Mouse (Mus musculus) bone marrow macrophage, adult 2 months (primary cell): Measurements from ENCODE around the gene Gm17334. TPM values are rescaled to one million over a fixed set of nuclear protein-coding genes. Genes with fewer than 3 reads are reported as not detected.

Experiments used
- H3K27ac ChIP-seq: 2 replicates; pipeline ENCODE4 v1.5.1; 2012; ENCODE audit warnings: low read depth, low read length; ENCODE audit not compliant: insufficient read depth
- H3K4me1 ChIP-seq: 2 replicates; pipeline ENCODE4 v1.6.1; 2012; ENCODE audit warnings: low read length; ENCODE audit not compliant: control insufficient read depth, insufficient read depth
- H3K4me3 ChIP-seq: 2 replicates; pipeline ENCODE4 v1.5.1; 2012; ENCODE audit warnings: mild to moderate bottlenecking, low read length, moderate library complexity; ENCODE audit not compliant: insufficient read depth
- CTCF ChIP-seq: IDR thresholded peaks from 2 replicates; pipeline ENCODE4 v1.5.1; 2012; ENCODE audit warnings: low read depth, mild to moderate bottlenecking, low read length, moderate library complexity
- POLR2A ChIP-seq: IDR thresholded peaks from 2 replicates; pipeline ENCODE4 v1.6.1; 2012; ENCODE audit warnings: mild to moderate bottlenecking, low read depth, low read length, borderline replicate concordance
- polyA plus RNA-seq: library from polyadenylated mRNA; stranded (reverse); fragments of >200 nt; gene quantifications from 2 replicates; pipeline ENCODE4 v1.2.4, GENCODE M21; 2012; ENCODE audit not compliant: missing spikeins, insufficient read depth, insufficient read length

The Gm17334 gene
- polyA plus RNA-seq, 1 experiment, result not detected

DNA sequence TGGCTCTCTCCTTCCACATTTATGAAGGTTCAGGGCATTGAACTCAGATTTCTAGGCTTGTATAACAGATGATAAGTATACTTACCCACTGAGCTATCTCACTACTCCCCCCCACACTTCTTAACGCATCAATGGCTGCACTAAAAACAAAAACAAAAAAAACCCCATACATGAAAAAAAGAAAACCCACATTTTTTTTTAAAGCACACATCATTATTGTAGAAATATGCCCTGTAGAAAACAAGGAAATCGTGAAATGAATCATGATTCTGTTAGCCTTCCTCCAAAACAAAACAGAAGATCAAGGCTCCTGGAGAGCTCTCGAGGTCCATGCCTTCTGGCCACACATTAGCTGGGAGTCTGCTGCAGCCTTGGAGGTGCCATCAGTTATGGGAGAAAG is 38.3 kb upstream of the Gm17334 start:
- TF ChIP-seq POLR2A (no peak), CTCF (no peak)
- H3K27ac ChIP-seq, result no peak overlapping the region
- no peak overlapping the region for H3K4me3 ChIP-seq
- peaks cover 11% of the 10 kb centered on the region for H3K4me1 ChIP-seq

GRCm38 (mm10) chr11:53810749-53811148 is 37.8 kb upstream of the Gm17334 start:
- peaks cover 17% of the 10 kb centered on the region for H3K4me1 ChIP-seq
- no peak overlapping the region for H3K27ac ChIP-seq

DNA sequence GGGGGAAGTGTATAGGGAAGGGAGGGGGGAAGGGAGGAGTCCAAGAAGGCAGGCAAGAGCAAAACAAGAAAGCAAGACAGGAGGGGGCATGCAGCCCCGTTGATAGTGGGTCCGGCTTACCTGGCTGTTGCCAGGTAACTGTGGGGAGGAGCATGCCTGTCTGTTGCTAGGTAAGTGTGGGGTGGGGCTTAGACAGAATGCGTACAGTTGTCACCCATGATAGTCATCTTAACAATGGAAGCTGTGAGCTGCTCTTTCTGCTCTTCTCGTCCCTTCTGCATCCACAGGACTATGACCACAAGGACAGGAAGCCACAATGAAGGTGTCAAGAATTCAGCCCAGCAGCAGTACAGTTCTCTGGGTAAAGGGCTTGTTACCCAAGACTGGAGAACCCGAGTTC is 37.2 kb upstream of the Gm17334 start:
- Histone ChIP-seq H3K4me3 (no peak overlapping the region), H3K27ac (no peak overlapping the region), H3K4me1 (peaks cover 20% of the 10 kb centered on the region)
- no peak for TF ChIP-seq CTCF
- TF ChIP-seq POLR2A, result no peak

More at GRCm38 (mm10) chr11:53810749-53811148, 37.8 kb upstream of the Gm17334 start:
- H3K4me3 ChIP-seq, result no peak overlapping the region
- TF ChIP-seq POLR2A (no peak), CTCF (no peak)

DNA sequence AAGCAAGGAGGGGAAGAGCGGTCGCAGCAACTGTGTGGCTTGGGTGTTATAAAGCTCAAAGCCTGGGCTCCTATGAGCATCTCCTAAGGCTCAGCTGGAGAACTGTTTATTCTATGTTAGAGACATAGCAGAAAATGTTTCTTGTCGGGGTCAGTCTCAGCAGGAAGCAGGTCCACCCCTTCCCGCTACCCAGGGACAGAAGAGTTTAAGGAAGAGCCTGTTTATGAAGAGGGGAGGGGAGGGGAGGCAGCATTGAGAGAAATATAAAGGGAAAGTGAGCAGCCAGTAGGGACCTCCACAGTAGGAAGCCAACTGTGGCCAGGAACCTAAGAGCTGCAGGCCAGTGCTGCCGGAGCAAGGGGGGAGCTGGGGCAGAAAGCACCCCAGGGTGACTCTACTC is 36.4 kb upstream of the Gm17334 start:
- no peak for TF ChIP-seq CTCF
- no peak for TF ChIP-seq POLR2A
- Histone ChIP-seq H3K4me1 (peaks cover 17% of the 10 kb centered on the region), H3K27ac (no peak overlapping the region), H3K4me3 (no peak overlapping the region)

DNA sequence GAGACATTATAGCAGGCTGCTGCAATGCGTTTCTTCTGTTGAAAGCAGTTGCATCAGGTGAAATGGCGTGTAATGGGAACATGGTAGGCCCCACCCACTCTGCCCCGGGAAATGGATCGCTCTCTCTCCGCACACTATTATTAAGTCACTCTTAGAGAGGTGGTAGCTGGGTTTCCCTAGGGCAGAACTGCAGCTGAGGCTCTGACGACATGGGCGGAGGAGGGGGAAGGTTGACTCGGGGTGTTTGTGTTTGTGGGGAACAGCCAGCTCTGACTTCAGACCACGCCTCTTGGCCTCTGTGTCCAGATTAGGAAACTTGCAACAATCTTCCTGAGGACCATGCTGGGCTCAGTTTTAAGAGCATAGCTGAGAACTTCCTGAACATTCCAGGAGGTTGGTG is 32.8 kb upstream of the Gm17334 start:
- TF ChIP-seq CTCF (no peak), POLR2A (no peak)
- H3K4me3 ChIP-seq, result no peak overlapping the region
- H3K27ac ChIP-seq, result no peak overlapping the region
- peaks cover 26% of the 10 kb centered on the region for H3K4me1 ChIP-seq

- no peak overlapping the region for H3K27ac ChIP-seq
- peaks cover 23% of the 10 kb centered on the region for H3K4me1 ChIP-seq
- no peak for TF ChIP-seq CTCF
- TF ChIP-seq POLR2A, result no peak
- no peak overlapping the region for H3K4me3 ChIP-seq
These were observed 31.8 kb upstream of the Gm17334 start for GRCm38 (mm10) chr11:53804569-53805344.

DNA sequence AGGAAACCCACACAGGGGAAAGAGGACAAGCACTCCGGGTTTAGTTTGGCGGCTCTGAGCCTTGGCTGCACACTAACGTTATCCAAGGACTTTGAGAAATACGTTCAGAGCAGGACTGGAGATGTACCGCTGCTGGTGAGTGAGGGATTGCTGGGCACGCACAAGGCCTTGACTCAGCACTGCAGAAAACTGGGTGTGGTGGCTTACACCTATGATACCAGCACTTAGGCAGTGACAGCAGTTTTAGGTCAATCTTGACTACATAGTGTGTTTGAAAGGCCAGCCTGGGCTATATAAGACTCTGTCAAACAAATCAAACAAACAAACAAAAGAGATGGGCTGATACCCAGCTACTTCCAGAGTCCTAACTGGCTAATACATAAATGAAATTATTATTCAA is 30.5 kb upstream of the Gm17334 start:
- TF ChIP-seq POLR2A (no peak), CTCF (no peak)
- H3K4me1 ChIP-seq, result peaks cover 19% of the 10 kb centered on the region
- no peak overlapping the region for H3K27ac ChIP-seq
- H3K4me3 ChIP-seq, result no peak overlapping the region

DNA sequence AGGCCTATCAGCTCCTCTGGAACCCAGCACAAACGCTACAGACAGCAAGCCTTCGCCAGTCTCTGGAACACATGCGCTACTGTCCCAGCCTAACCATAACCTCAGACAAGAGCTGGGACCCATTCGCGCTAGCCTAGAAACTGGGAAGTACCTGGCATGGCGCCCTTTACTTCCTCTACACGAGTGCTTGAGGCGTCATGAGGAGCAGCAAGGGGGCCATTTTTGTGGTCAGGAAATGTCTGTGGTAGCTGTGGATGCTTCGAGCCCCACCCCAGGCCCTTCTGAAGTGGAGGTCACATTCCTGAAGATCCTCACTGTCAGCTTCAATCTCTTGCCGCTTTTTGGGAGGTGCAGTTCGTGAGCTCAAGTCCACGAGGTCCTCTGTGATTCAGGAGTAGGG is 30.1 kb upstream of the Gm17334 start:
- Histone ChIP-seq H3K4me3 (no peak overlapping the region), H3K4me1 (peaks cover 19% of the 10 kb centered on the region), H3K27ac (no peak overlapping the region)
- TF ChIP-seq POLR2A, result no peak

DNA sequence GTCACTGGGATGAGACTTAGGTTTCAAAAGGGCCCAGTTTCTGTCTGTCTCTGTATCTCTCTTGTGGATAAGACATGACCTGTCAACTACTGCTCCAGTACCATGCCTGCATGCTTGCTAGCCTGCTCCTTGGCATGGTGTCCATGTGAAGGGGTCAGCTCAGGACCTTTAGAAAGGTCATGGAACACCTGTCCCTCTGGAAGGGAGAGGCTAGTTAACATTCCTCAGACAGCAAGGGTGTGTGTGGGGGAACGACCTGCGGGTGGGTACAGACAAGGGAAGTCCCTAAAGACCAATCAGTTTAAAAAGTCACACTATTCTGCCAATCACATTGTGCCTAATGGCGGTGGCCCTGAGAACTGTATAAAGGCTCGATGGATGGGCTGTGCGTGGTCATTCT is 28.0 kb upstream of the Gm17334 start:
- no peak for TF ChIP-seq CTCF
- TF ChIP-seq POLR2A, result no peak
- H3K27ac ChIP-seq, result no peak overlapping the region
- H3K4me1 ChIP-seq, result peaks cover 29% of the 10 kb centered on the region
- H3K4me3 ChIP-seq, result no peak overlapping the region

GRCm38 (mm10) chr11:53800036-53800435 is 27.0 kb upstream of the Gm17334 start:
- peaks cover 29% of the 10 kb centered on the region for H3K4me1 ChIP-seq
- TF ChIP-seq POLR2A, result no peak
- TF ChIP-seq CTCF, result no peak
- H3K27ac ChIP-seq, result no peak overlapping the region
- no peak overlapping the region for H3K4me3 ChIP-seq
